In the genomic region with DNA sequence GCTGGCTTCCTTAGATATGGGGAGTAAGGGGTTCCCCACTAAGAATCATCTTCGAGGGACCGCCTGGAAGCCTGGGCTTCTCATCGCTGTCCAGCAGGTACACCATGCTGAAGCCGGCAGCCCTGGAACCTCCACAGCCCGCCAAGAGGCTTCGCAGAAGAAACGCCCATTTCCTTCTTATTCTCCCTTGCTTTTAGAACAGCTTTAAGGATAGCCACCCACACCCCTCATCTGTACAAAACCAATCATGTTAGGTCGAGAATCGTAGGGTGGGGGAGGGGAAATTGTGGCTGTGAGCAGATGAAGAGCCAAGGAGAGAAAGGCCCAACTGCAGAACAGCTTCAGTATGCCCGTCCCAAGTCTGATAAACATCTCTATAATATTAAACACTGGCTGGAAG, we compare ENCODE assay signal across 35 mouse cellular contexts. TPM values are rescaled to one million over a fixed set of nuclear protein-coding genes. Genes with fewer than 3 reads are reported as not detected.
DNase-seq lines count a peak whose midpoint lies in the region; ATAC-seq lines count a peak whose summit lies in the region.
"Had no signal": no experiment of that assay in that cellular context is flagged by ENCODE, and none has a peak within 500 bp of the region (broad histone marks: within the 10 kb centered on the region; RNA-seq: fewer than 3 reads in every experiment).

No protein-coding gene starts in this region.

- no peak for ATAC-seq in embryonic facial prominence, embryonic 12.5 days (ENCODE audit: insufficient number of reproducible peaks, insufficient read depth, low FRiP score, low TSS enrichment)
- ATAC-seq in limb, embryonic 11.5 days (ENCODE audit: insufficient number of reproducible peaks, low FRiP score, low TSS enrichment, low read depth), result no peak
- no peak for ATAC-seq in hindbrain, embryonic 11.5 days (ENCODE audit: low FRiP score)
- ATAC-seq: intestine, postnatal 0 days; liver, embryonic 12.5 days; liver, postnatal 0 days; lung, postnatal 0 days; midbrain, embryonic 13.5 days had no signal

- H3K27ac ChIP-seq in embryonic facial prominence, embryonic 12.5 days, result peak overlapping the region; percentile 84
- H3K27ac ChIP-seq in limb, embryonic 11.5 days (replicated peaks; ENCODE audit: low read depth, low read length), result no peak overlapping the region
- no peak overlapping the region for H3K27ac ChIP-seq in hindbrain, embryonic 11.5 days (ENCODE audit: low read depth, low read length)
- H3K27ac ChIP-seq: forebrain, embryonic 12.5 days; hindbrain, embryonic 13.5 days; liver, embryonic 12.5 days; macrophage; midbrain, embryonic 13.5 days; stomach, embryonic 15.5 days had no signal

- 43% methylated on average over 10 of the region's 10 CpGs for WGBS in embryonic facial prominence, embryonic 12.5 days
- WGBS in limb, embryonic 11.5 days, result 73% methylated on average over 10 of the region's 10 CpGs
- 71% methylated on average over 10 of the region's 10 CpGs for WGBS in hindbrain, embryonic 11.5 days

- DNase-seq in embryo, embryonic 10.5 days (ENCODE audit: low spot score), result peak; percentile 30
- DNase-seq in embryo, embryonic 9.5 days (ENCODE audit: extremely low spot score), result no peak
- DNase-seq in ES-CJ7 (ENCODE audit: low read depth, low spot score), result peak; percentile 34
- DNase-seq in limb, embryonic 11.5 days (ENCODE audit: low spot score), result peak; percentile 23
- DNase-seq in hindbrain, embryonic 11.5 days (ENCODE audit: low spot score), result no peak
- DNase-seq in cerebellum, adult 9-10 months, result no peak
- no peak for DNase-seq in left cerebral cortex, postnatal 36 days (ENCODE audit: low spot score in 2 of 2)
- DNase-seq: adrenal gland, adult 2 months; adrenal gland, postnatal 36 days; cerebellum, adult 18-20 months; cerebellum, postnatal 25 days; gastrocnemius, postnatal 25 days; heart, adult 11 months; heart, postnatal 36 days; kidney, adult 9 months; kidney, postnatal 10 days; layer of hippocampus, postnatal 36 days; liver, postnatal 0 days; right cerebral cortex, postnatal 14 days; thymus, adult 18-20 months; thymus, postnatal 25 days had no signal

- H3K9me3 ChIP-seq in embryonic facial prominence, embryonic 12.5 days, result no peaks in the 10 kb centered on the region
- H3K9me3 ChIP-seq in limb, embryonic 11.5 days (ENCODE audit: control insufficient read depth, low read length), result no peaks in the 10 kb centered on the region
- H3K9me3 ChIP-seq in hindbrain, embryonic 11.5 days (ENCODE audit: control insufficient read depth, low read length), result no peaks in the 10 kb centered on the region
- H3K9me3 ChIP-seq: forebrain, embryonic 12.5 days; hindbrain, embryonic 13.5 days; limb, embryonic 13.5 days; liver, embryonic 12.5 days; midbrain, embryonic 13.5 days; stomach, embryonic 15.5 days had no signal

- H3K36me3 ChIP-seq in embryonic facial prominence, embryonic 12.5 days, result no peaks in the 10 kb centered on the region
- no peaks in the 10 kb centered on the region for H3K36me3 ChIP-seq in limb, embryonic 11.5 days (ENCODE audit: control insufficient read depth, insufficient read depth, low read length)
- no peaks in the 10 kb centered on the region for H3K36me3 ChIP-seq in hindbrain, embryonic 11.5 days (ENCODE audit: control insufficient read depth, insufficient read depth, low read length)
- H3K36me3 ChIP-seq: forebrain, embryonic 12.5 days; G1E; hindbrain, embryonic 13.5 days; limb, embryonic 13.5 days; liver, embryonic 12.5 days; midbrain, embryonic 13.5 days; stomach, embryonic 15.5 days had no signal

- peak overlapping the region; percentile 3; the same call in 1 of the 2 replicates for H3K4me2 ChIP-seq in embryonic facial prominence, embryonic 12.5 days (replicated peaks)
- H3K4me2 ChIP-seq in limb, embryonic 11.5 days (ENCODE audit: low read depth, severe bottlenecking), result no peak overlapping the region
- H3K4me2 ChIP-seq in hindbrain, embryonic 11.5 days (replicated peaks; ENCODE audit: low read depth, low read length), result no peak overlapping the region
- H3K4me2 ChIP-seq: forebrain, embryonic 12.5 days; heart, embryonic 11.5 days; hindbrain, embryonic 13.5 days; limb, embryonic 13.5 days; liver, embryonic 12.5 days; midbrain, embryonic 13.5 days; stomach, embryonic 15.5 days had no signal

- H3K4me3 ChIP-seq in embryonic facial prominence, embryonic 12.5 days, result no peak overlapping the region
- no peak overlapping the region for H3K4me3 ChIP-seq in limb, embryonic 11.5 days (ENCODE audit: low read depth, low read length)
- no peak overlapping the region for H3K4me3 ChIP-seq in hindbrain, embryonic 11.5 days (ENCODE audit: low read depth, low read length)
- H3K4me3 ChIP-seq: erythroblast, embryonic 14.5 days; forebrain, embryonic 12.5 days; hindbrain, embryonic 13.5 days; limb, embryonic 13.5 days; liver, embryonic 12.5 days; midbrain, embryonic 13.5 days; stomach, embryonic 15.5 days had no signal

- H3K4me1 ChIP-seq in embryonic facial prominence, embryonic 12.5 days, result peaks cover 23% of the 10 kb centered on the region
- peaks cover 17% of the 10 kb centered on the region for H3K4me1 ChIP-seq in limb, embryonic 11.5 days (ENCODE audit: control insufficient read depth, insufficient read depth, low read length)
- no peaks in the 10 kb centered on the region for H3K4me1 ChIP-seq in hindbrain, embryonic 11.5 days (replicated peaks; ENCODE audit: control insufficient read depth, insufficient read depth, low read length)
- H3K4me1 ChIP-seq: forebrain, embryonic 12.5 days; hindbrain, embryonic 13.5 days; liver, embryonic 12.5 days; midbrain, embryonic 13.5 days had no signal

- no peak overlapping the region for H3K9ac ChIP-seq in embryonic facial prominence, embryonic 12.5 days
- no peak overlapping the region for H3K9ac ChIP-seq in limb, embryonic 11.5 days (ENCODE audit: low read length)
- H3K9ac ChIP-seq in hindbrain, embryonic 11.5 days (ENCODE audit: low read depth, low read length), result no peak overlapping the region
- H3K9ac ChIP-seq: forebrain, embryonic 12.5 days; hindbrain, embryonic 13.5 days; limb, embryonic 13.5 days; liver, embryonic 12.5 days; liver, postnatal 0 days; midbrain, embryonic 13.5 days; stomach, embryonic 15.5 days had no signal

- intact Hi-C loops in left cerebral cortex, postnatal 36 days (cut with DNase I), result no loop called here

- H3K27me3 ChIP-seq in embryonic facial prominence, embryonic 12.5 days, result no peaks in the 10 kb centered on the region
- no peaks in the 10 kb centered on the region for H3K27me3 ChIP-seq in limb, embryonic 11.5 days (ENCODE audit: control insufficient read depth, insufficient read depth, low read length)
- no peaks in the 10 kb centered on the region for H3K27me3 ChIP-seq in hindbrain, embryonic 11.5 days (ENCODE audit: control insufficient read depth, insufficient read depth, low read length)
- H3K27me3 ChIP-seq: CH12.LX; forebrain, embryonic 12.5 days; hindbrain, embryonic 13.5 days; limb, embryonic 13.5 days; liver, embryonic 12.5 days; midbrain, embryonic 13.5 days; stomach, embryonic 15.5 days had no signal

RNA-seq across cellular contexts. Expression of a gene that starts 26.4 kb away (rescaled TPM):
- 194 and 195 TPM in 2 replicates for polyA plus RNA-seq in embryonic facial prominence, embryonic 12.5 days (2016; fragmentation: Nextera tagmentation; extraction: Ambion mirVana)
- polyA plus RNA-seq in limb, embryonic 11.5 days (2014; fragmentation: Nextera tagmentation; extraction: Ambion mirVana), result 256 and 263 TPM in 2 replicates
- polyA plus RNA-seq in hindbrain, embryonic 11.5 days (2014; fragmentation: Nextera tagmentation; extraction: Ambion mirVana), result 51.9 and 59.1 TPM in 2 replicates
- total RNA-seq in left cerebral cortex, postnatal 36 days (2021), result 10 to 100 TPM; 17.6 to 22.3 TPM
- polyA plus RNA-seq: G1E had no signal

Comparison
In these comparisons a context has a peak if more than half of its experiments do, and no peak if none do; other contexts are left out.
1. DNase-seq: peak in embryo, embryonic 10.5 days (single experiment), ES-CJ7 (single experiment) and limb, embryonic 11.5 days (single experiment); none in embryo, embryonic 9.5 days (single experiment), hindbrain, embryonic 11.5 days (single experiment), cerebellum, adult 9-10 months (single experiment) and left cerebral cortex, postnatal 36 days (0 of 2).